Mouse (Mus musculus) spleen, adult 2 months (tissue): ENCODE data around the gene Olfr693. TPM values are rescaled to one million over a fixed set of nuclear protein-coding genes. Genes with fewer than 3 reads are reported as not detected.
"Not testable (repeated sequence)": the region's sequence is repeated elsewhere in the genome, so short reads cannot be mapped to it uniquely, and the experiment has no call there.

Source experiments
- DNase-seq, 2 experiments: peaks; one replicate each; pipeline versions ENCODE4 v3.0.0 to v3.0.0-alpha.2; 2012 to 2021; ENCODE audit warnings: low spot score in 2 of 2, low read depth in 1 of 2
- H3K27ac ChIP-seq: fragments of 200-500 bp; 2 replicates; pipeline ENCODE4 v1.5.1; 2012; ENCODE audit warnings: low read length, inconsistent platforms; ENCODE audit not compliant: insufficient read depth
- H3K27me3 ChIP-seq: fragments of 200-500 bp; 2 replicates; pipeline ENCODE4 v1.6.1; 2012; ENCODE audit warnings: mild to moderate bottlenecking, moderate library complexity, low read length, inconsistent platforms; ENCODE audit not compliant: control insufficient read depth, insufficient read depth
- H3K36me3 ChIP-seq: fragments of 200-500 bp; 2 replicates; pipeline ENCODE4 v1.6.1; 2012; ENCODE audit warnings: mild to moderate bottlenecking, low read length, inconsistent platforms; ENCODE audit not compliant: control insufficient read depth, insufficient read depth
- H3K4me1 ChIP-seq: fragments of 200-500 bp; 2 replicates; pipeline ENCODE4 v1.6.1; 2011; ENCODE audit warnings: inconsistent platforms; ENCODE audit not compliant: control insufficient read depth, insufficient read depth, insufficient read length
- H3K4me3 ChIP-seq: fragments of 200-500 bp; 2 replicates; pipeline ENCODE4 v1.5.1; 2011; ENCODE audit warnings: mild to moderate bottlenecking, inconsistent platforms; ENCODE audit not compliant: insufficient read depth, insufficient read length; ENCODE audit errors: extremely low read depth
- CTCF ChIP-seq: fragments of 200-500 bp; IDR thresholded peaks from 2 replicates; pipeline ENCODE4 v1.5.1; 2011; ENCODE audit warnings: mild to moderate bottlenecking, inconsistent platforms; ENCODE audit not compliant: insufficient read depth, insufficient read length, insufficient replicate concordance; ENCODE audit errors: extremely low read depth
- POLR2A ChIP-seq: fragments of 200-500 bp; IDR thresholded peaks from 2 replicates; pipeline ENCODE4 v1.6.1; 2011; ENCODE audit warnings: low read depth, low read length, inconsistent platforms
- WGBS: fragments of 180-500 bp; shearing (Covaris S2); methylation state at CpG from one replicate; pipeline ENCODE4 v1.1.7; 2018; 5-methylcytosine and 5-hydroxymethylcytosine counted together
- polyA plus RNA-seq: library from polyadenylated mRNA; depleted of rRNA; stranded (reverse); fragments of >200 nt; gene quantifications from 2 replicates; pipeline ENCODE4 v1.2.3, GENCODE M21; 2012; rRNA removed

Olfr693 gene
- not detected in 2 replicates for polyA plus RNA-seq

- DNase-seq: no peak
- Histone ChIP-seq H3K4me3 (no peak within 1 kb of the TSS), H3K27ac (no peak within 1 kb of the TSS), H3K4me1 (no peaks in the 10 kb centered on the region), H3K27me3 (no peaks in the 10 kb centered on the region), H3K36me3 (no peaks in the 10 kb centered on the region)
- no peak for TF ChIP-seq POLR2A
- TF ChIP-seq CTCF: no peak
Observed at GRCm38 (mm10) chr7:106680484-106680883, at the start of gene Olfr693. Gene Olfr693, minus strand, starts transcription at chr7:106680584.

GRCm38 (mm10) chr7:106725654-106726053 is 45.3 kb upstream of the Olfr693 start:
- not testable (repeated sequence) for H3K4me1 ChIP-seq, H3K4me3 ChIP-seq, DNase-seq, H3K36me3 ChIP-seq, H3K27ac ChIP-seq, H3K27me3 ChIP-seq
- WGBS: 87% methylated on average over 2 of the region's 2 CpGs

- no peak for TF ChIP-seq POLR2A
- TF ChIP-seq CTCF: no peak
- DNase-seq: no peak
- H3K4me3 ChIP-seq: no peak within 1 kb of the TSS
- H3K36me3 ChIP-seq: no peaks in the 10 kb centered on the region
- no peaks in the 10 kb centered on the region for H3K4me1 ChIP-seq
- H3K27ac ChIP-seq: no peak within 1 kb of the TSS
- no peaks in the 10 kb centered on the region for H3K27me3 ChIP-seq
Observed at GRCm38 (mm10) chr7:106716296-106716695, 35.9 kb upstream of the Olfr693 start, which contains the start of gene Olfr695. Gene Olfr695, minus strand, starts transcription at chr7:106716396.

DNA sequence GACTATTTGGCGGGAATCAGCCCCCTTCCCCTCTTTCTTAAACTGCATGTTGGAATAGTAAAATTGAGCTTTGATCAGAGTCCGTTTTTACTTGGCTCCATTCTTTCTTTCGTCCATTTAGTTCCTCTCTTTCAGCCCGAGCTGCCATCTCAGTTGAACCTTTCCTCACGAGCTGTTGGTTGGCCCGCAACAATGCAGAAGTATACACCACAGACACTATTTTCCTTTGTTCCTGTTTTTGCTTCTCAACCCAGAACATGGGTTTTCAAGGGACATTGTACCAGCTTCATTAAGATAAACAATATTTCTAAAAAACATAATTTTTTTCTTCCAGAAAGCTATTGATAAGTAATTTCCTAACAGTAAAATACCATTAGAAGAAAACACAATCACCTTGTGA is 31.1 kb upstream of the Olfr693 start:
- H3K36me3 ChIP-seq: no peaks in the 10 kb centered on the region
- H3K27ac ChIP-seq: no peak overlapping the region
- DNase-seq: no peak
- WGBS: 54% methylated on average over 6 of the region's 6 CpGs
- no peak for TF ChIP-seq POLR2A
- no peak for TF ChIP-seq CTCF
- no peak overlapping the region for H3K4me3 ChIP-seq
- H3K4me1 ChIP-seq: no peaks in the 10 kb centered on the region
- H3K27me3 ChIP-seq: no peaks in the 10 kb centered on the region

GRCm38 (mm10) chr7:106707705-106708104 is 27.3 kb upstream of the Olfr693 start:
- not testable (repeated sequence) for H3K4me1 ChIP-seq, H3K27ac ChIP-seq, H3K27me3 ChIP-seq, DNase-seq, H3K36me3 ChIP-seq, H3K4me3 ChIP-seq
- WGBS: 90% methylated on average over 10 of the region's 10 CpGs

GRCm38 (mm10) chr7:106696891-106697290 is 16.5 kb upstream of the Olfr693 start:
- DNase-seq: no peak
- H3K36me3 ChIP-seq: no peaks in the 10 kb centered on the region
- WGBS: 73% methylated on average over 1 of the region's 1 CpGs
- no peak overlapping the region for H3K27ac ChIP-seq
- H3K4me3 ChIP-seq: no peak overlapping the region
- no peaks in the 10 kb centered on the region for H3K4me1 ChIP-seq
- no peaks in the 10 kb centered on the region for H3K27me3 ChIP-seq
- no peak for TF ChIP-seq CTCF
- TF ChIP-seq POLR2A: no peak

GRCm38 (mm10) chr7:106692976-106693375 is 12.6 kb upstream of the Olfr693 start:
- Histone ChIP-seq H3K36me3 (no peaks in the 10 kb centered on the region), H3K4me1 (no peaks in the 10 kb centered on the region), H3K27ac (no peak overlapping the region), H3K4me3 (no peak overlapping the region), H3K27me3 (no peaks in the 10 kb centered on the region)
- no peak for DNase-seq
- 86% methylated on average over 3 of the region's 3 CpGs for WGBS
- TF ChIP-seq CTCF (no peak), POLR2A (no peak)
